Mouse (Mus musculus) lung, adult 2 months (tissue): ENCODE results near the gene Rasgef1a.

Experiments
- CTCF ChIP-seq: fragments of 200-500 bp; IDR thresholded peaks from 2 replicates; pipeline ENCODE4 v1.5.1; 2011; ENCODE audit warnings: mild to moderate bottlenecking, low read length, control low read depth; ENCODE audit not compliant: insufficient read depth
- POLR2A ChIP-seq: fragments of 200-500 bp; IDR thresholded peaks from 2 replicates; pipeline ENCODE4 v1.6.1; 2011; ENCODE audit warnings: low read depth, mild to moderate bottlenecking, control low read depth, low read length, borderline replicate concordance; ENCODE audit errors: extremely low read depth

DNA sequence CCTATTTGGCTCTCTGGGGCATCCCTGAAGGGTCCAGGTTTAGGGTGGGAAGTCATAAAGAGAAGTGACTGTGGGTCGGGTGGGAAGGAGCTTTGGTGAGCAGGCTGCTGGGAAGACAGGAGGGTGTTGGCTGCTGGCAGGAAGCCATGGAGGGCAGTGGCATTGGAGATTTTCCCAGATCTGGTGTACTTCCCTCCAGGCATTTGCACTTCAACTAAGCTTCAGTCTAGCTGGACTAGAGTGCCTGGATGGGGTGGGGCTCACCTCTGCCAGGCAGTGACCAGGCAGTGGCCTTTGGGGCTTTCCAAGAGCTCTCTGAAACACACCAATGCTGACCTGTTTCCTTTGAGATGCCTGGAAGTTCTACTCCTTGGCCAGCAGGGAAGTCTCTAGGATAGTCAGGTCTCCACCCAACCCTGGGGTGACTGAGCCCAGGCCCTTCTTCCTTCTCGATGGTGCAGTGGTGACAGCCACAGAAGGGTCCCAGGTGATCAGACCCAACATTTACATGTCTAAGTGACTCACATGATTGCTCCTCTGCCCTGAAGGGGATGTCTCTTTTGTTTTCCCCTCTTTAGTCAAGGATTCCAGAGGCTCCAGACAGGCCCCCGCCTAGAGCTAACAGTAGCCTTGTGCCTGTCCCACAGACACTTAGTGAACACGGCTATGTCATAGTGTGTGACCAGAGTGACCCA lies 36.7 kb downstream of the Rasgef1a start:
- TF ChIP-seq CTCF (no peak), POLR2A (no peak)
